Mouse (Mus musculus): ENCODE results near the gene Ciz1.

Gene Ciz1

GRCm38 (mm10) chr2:32352151-32353006 is at the start of gene Ciz1:
Gene Ciz1, plus strand, starts transcription at chr2:32352327.
- peak; percentile 41 to 76 for DNase-seq (ENCODE audit: inconsistent age in 2 of 2, low spot score in 1 of 2)

GRCm38 (mm10) chr2:32302952-32303351 is 49.2 kb upstream of the Ciz1 start:
- no peak for DNase-seq (ENCODE audit: inconsistent age in 2 of 2, low spot score in 1 of 2)

- DNase-seq (ENCODE audit: inconsistent age in 2 of 2, low spot score in 1 of 2), result peak; percentile 52 to 79
Measured at GRCm38 (mm10) chr2:32304145-32304832, 47.8 kb upstream of the Ciz1 start.

- no peak for DNase-seq (ENCODE audit: inconsistent age in 2 of 2, low spot score in 1 of 2)
Measured at GRCm38 (mm10) chr2:32305668-32306067, 46.5 kb upstream of the Ciz1 start.

DNA sequence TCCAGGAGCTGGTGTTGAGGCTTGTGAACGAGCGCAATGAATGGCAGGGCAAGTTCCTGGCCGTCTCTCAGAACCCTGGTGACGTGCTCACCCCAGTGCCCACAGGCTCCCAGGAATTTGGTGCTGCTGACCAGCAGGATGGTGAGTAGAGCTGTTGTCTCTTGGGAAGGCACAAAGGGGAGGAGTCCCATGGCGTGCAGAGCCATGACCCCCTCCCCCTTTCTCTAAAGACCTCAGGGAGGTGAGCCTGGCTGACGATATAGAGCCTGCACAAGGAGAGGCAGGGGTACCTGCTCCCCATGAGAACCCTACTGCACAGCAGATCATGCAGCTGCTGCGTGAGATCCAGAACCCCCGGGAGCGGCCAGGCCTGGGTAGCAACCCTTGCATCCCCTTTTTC is 46.0 kb upstream of the Ciz1 start:
- DNase-seq (ENCODE audit: inconsistent age in 2 of 2, low spot score in 1 of 2), result no peak

GRCm38 (mm10) chr2:32307247-32307798 is 44.8 kb upstream of the Ciz1 start:
- DNase-seq (ENCODE audit: inconsistent age in 2 of 2, low spot score in 1 of 2), result no peak

- DNase-seq (ENCODE audit: inconsistent age in 2 of 2, low spot score in 1 of 2), result peak; percentile 37 to 81
Measured at GRCm38 (mm10) chr2:32307941-32308760, 44.0 kb upstream of the Ciz1 start.

- no peak for DNase-seq (ENCODE audit: inconsistent age in 2 of 2, low spot score in 1 of 2)
Measured at GRCm38 (mm10) chr2:32308870-32309568, 43.1 kb upstream of the Ciz1 start.

DNA sequence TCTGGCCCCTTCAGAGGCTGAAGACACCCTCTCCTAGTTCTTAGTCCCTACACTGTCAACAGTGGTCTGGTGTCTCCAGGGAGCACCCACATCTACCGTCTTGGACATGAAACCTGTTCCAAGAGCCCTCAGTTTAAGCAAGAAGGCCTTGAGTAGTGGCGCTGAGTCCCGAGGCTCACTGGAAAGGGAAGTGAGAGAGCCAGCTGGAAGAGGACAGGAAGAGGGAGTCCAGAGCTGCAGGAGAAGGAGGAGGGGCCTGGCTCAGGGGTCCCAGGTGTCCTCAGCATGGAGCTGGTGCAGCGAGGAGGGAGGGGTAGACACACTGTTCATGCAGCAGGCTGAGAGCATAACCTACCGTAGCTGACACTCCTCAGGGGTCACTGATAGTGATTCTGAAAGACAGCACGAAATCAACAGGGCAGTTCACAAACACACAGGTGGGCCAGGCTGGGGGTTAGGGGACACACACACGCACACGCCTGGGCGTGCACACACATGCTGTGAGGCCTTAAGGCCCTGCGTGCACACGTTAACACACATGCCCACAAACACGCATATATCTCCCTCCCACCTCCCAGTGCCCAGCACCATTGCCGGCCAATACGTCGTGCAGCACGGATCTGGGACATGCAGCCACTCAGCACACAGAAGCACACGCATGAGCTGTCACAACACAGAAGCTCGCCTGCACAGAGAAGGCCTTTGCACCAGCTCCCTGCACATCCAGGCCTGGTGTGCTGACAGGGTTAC is 41.9 kb upstream of the Ciz1 start:
- DNase-seq (ENCODE audit: inconsistent age in 2 of 2, low spot score in 1 of 2), result no peak

DNA sequence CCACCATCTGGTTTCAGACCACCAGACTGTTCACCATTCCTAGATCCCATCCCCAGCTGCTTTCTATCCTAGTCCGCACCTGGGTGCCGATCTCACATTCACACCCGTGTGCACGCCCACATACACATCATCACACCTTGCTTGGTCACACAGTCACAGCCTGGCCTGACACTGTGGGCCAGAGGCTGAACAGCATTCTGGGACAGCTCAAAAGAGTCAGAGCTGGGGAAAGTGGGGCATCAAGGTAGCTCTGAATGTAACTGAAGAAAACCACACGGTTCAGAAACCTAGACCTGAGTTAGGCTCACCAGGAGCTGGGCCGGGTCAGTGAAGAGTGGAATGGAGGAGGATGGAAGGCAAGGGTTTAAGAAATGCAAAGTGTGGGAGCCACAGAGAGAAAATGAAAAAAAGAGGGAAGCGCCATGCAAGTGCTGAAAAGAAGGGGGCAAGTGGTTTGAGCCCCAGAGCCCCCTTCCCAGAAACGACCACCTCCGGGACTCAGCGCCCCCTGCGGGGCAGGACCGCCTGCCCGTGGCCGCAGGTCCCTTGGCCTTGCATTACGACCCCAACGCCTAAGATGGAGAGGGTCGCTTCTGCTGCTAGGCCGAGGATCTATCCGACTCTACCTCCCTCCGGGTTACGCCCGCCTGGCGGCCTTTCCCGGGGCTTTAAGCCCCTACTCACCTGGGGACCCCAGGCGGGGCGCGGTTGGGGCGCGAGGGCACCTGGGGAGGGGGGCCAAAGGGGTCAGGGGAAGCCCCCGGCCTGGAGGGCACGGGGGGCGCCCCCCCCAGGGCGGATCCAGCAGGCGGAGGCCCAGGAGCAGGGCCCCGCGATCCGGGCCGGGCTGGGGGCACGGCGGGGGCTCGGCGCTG is 40.4 kb upstream of the Ciz1 start:
- DNase-seq (ENCODE audit: inconsistent age in 2 of 2, low spot score in 1 of 2), result no peak

DNA sequence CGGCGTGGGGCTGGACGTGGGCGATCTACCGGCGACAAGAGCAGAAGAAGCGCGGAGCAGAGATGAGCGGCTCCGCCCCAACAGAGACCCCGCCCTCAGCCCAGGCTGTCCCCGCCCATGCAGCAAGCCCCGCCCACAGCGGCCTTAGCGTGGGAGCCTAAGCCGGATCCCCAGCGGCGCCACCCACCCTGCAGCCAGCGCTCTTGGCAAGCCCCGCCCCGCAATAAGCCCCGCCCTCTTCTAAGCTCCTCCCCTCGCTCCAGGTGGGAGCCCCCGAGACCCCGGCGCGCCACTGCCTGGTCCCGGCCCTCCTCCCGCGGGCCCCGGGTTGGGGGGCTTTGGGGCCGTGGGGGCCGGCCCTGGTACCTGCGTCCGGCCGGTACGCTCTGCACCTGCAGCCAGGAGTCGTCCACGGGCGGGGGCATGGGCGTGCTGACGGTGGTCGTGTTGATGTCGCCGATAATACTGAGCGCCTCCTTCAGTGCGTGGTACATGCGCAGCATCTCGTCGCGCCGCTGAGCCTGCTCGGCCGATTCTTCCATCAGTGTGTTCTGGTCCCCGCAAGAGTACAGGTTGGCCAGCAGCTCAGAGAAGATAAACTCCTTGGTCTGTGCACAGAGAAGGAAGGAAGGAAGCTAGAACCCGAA is 39.7 kb upstream of the Ciz1 start:
- DNase-seq (ENCODE audit: inconsistent age in 2 of 2, low spot score in 1 of 2), result peak; percentile 83 to 95

- no peak for DNase-seq (ENCODE audit: inconsistent age in 2 of 2, low spot score in 1 of 2)
Measured at GRCm38 (mm10) chr2:32314831-32315230, 37.3 kb upstream of the Ciz1 start.

GRCm38 (mm10) chr2:32315751-32316150 is 36.4 kb upstream of the Ciz1 start:
- no peak for DNase-seq (ENCODE audit: inconsistent age in 2 of 2, low spot score in 1 of 2)

DNA sequence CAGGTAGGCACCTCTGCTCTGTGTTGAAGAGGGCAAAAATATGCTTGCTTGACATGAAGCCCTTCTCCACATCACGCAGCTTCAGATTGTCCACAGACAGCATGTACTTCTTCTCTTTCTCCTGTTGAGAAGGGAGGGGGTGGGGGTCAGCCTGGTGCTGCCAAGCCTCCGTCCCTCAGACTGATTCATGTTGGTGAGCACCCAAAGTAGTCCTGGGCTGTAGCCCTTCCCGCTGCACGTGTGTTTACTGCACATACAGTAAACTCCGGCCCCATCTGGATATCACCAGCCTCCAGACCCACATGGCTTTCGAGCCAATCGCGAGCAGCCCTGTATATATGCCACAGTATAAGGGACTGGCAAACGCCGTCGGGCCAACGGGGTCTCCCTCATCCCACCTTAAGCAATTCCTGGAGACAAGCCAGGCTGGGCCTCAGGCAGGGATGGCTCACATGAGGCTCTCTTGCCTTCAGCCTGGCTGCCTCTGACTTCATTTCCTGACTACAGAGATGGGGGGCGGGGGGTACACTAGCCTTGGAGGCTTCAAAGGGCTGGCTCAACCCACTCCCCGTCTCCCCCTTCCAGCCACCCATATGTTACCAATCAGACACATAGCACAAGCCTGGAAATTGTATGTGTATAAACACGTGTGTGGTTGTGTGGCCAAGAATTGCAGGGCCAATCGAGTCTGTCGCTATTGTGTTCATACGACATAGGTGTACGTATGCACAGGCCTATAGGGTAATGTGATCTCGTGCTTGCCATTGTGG is 35.1 kb upstream of the Ciz1 start:
- no peak for DNase-seq (ENCODE audit: inconsistent age in 2 of 2, low spot score in 1 of 2)

DNA sequence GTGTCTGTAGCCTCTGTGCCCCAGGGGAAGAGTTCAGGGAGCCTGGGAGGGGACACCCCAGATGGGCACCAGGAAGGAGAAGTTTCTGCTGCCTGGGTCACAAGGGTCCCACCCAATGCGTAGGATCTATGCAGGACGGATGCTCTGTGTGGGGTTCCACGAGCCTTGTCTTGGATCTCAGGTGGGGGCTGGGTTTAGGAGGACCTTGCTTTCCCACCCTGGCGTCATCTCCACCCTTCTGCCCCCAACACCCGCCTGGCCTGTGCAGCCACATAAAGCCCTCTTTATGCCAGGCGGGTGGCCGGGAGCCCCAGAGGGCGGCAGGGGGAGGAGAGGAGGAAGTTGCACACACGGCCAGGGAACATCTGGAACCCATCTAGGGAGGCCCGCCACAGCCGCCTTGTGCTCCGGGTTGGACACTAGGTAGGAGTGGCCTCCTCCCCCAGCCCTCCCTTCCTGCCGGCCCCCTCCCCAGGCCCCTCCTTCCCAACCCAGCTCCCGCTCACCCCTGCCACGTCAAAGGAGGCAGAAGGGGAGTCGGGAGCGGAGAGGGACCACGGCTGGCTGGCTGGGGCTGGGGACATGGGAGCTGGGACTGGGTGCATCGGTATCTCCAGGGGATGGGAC is 34.2 kb upstream of the Ciz1 start:
- DNase-seq (ENCODE audit: inconsistent age in 2 of 2, low spot score in 1 of 2), result peak in 1 of 2 experiments; percentile 39

DNA sequence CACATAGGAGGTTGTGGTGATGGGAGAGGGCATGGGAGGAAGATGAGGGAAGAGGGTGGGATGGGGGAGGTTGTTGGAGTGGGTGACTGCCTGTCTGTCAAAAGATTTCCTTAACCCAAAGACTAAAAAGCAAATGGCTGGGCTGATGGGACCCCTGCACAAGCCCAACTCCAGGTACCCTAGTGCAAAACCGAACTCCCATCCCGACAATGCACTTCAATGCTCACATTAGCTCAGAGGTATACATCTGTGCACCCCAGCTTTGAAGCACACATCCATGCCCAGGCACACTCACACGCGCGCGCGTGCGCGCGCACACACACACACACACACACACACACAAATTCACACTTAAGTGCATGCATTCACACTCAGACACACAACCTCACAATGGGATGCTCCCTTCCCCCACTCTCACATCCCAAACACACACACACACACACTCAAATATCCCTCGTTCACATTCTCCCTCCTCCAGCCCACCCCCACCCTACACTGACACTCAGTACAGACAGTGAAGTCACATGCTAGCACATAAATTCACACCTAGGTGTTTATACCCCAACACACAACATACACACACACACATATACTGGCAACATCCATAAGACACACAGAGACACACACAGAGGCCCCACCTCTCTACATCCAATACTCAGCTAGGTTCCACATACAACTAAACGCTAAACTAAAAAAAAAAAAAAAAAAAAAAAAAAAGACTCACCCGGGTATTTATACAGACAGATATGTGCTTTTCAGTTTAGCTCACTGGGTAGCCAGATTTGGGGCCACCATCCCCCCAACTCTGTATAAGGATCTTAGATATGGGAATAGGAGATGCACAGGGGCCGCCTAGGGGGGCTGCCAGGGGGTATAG is 33.2 kb upstream of the Ciz1 start:
- DNase-seq (ENCODE audit: inconsistent age in 2 of 2, low spot score in 1 of 2), result no peak
